Mouse (Mus musculus): ENCODE measurements around the gene Mycbpap.

DNA sequence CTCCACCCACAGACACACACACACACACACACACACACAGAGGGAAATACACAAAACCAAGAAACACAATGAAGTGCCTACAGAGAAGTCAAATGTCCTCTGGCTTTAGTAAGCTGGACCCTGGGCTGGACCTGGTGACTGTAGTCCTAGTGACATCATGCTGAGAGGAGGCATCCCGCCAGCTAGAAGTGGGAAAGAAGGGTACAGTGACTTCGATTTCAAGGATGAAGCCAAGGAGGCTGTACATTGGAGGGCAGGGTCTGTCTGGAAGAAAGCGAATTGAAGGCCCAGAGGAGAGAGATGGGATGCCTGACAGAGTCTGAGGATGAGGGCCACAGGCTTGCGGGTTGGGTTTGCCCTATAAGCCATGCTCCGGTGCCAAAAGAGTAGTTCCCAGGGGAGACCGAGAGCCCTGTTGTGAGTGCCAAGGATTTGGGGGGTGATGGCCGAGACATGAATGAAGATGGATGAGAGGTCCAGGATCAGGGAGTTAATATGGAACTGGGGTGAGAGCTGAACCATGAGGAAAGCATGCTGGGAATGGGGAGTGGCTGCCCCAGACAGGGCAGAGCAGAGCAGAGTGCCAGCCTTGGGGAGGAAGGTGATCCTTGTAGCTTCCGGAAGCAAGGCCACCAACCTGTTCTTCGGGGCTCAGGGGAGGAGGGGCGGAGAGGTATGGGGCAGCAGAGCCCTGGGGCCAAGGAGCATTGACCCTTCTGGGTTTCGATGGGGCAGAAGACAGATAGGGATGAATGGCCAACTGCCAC lies 32.6 kb downstream of the Mycbpap start:
- TF ChIP-seq CTCF (conservative IDR thresholded peaks at IDR 0.05; ENCODE audit: low read length) (no peak), POU5F1 (IDR thresholded peaks at IDR 0.05; ENCODE audit: borderline replicate concordance, low read length) (no peak), NANOG (IDR thresholded peaks at IDR 0.05; ENCODE audit: borderline replicate concordance, low read length) (no peak)

Data from E14TG2a.4 (cell line).